30 mouse cellular contexts compared by ENCODE assay signal in the genomic region with DNA sequence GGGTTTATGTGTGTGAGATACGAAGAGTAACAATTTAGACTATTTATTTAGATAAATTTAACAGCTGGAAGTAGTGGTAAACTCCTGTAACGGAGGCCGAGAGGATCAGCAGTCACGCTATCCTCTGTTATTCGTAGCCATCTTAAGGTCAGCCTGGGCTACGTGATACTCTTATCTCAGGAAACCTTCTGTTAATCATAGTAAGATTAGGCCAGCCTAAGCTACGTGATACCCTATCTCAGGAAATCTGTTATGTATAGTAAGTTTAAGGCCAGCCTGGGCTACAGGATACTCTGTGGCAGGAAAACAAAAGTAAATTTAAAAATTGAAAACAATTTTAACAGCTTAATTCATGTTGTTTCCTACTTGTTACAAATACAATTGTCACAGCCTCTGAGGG. TPM values are rescaled to one million over a fixed set of nuclear protein-coding genes. Genes with fewer than 3 reads are reported as not detected.
"Had no signal": no experiment of that assay in that cellular context is flagged by ENCODE, and none has a peak within 500 bp of the region (broad histone marks: within the 10 kb centered on the region; RNA-seq: fewer than 3 reads in every experiment).

No protein-coding gene starts in this region.

- H3K9me3 ChIP-seq: embryonic facial prominence, embryonic 10.5 days; embryonic facial prominence, embryonic 12.5 days; embryonic facial prominence, embryonic 13.5 days; embryonic facial prominence, embryonic 15.5 days; forebrain, embryonic 10.5 days; forebrain, embryonic 12.5 days; forebrain, embryonic 13.5 days; forebrain, embryonic 15.5 days; heart, embryonic 10.5 days; heart, embryonic 12.5 days had no signal

- DNase-seq: cerebellum, postnatal 14 days; cerebellum, postnatal 25 days; cerebellum, postnatal 36 days; embryo, embryonic 11 days; forebrain, postnatal 0 days; gastrocnemius, adult 2 months; gastrocnemius, postnatal 10 days; gastrocnemius, postnatal 14 days; gastrocnemius, postnatal 25 days; gastrocnemius, postnatal 36 days; heart, adult 11 months; heart, adult 18-20 months; heart, adult 2 months had no signal

- H3K27me3 ChIP-seq: embryonic facial prominence, embryonic 12.5 days had no signal

- H3K9ac ChIP-seq: embryonic facial prominence, embryonic 12.5 days; embryonic facial prominence, embryonic 13.5 days; embryonic facial prominence, embryonic 15.5 days; forebrain, embryonic 12.5 days; forebrain, embryonic 13.5 days; forebrain, embryonic 15.5 days; forebrain, postnatal 0 days; heart, embryonic 12.5 days had no signal

- H3K27ac ChIP-seq: embryonic facial prominence, embryonic 10.5 days; embryonic facial prominence, embryonic 12.5 days; embryonic facial prominence, embryonic 13.5 days; embryonic facial prominence, embryonic 15.5 days; forebrain, embryonic 10.5 days; forebrain, embryonic 12.5 days; forebrain, embryonic 13.5 days; forebrain, embryonic 15.5 days; gastrocnemius, adult 2 months; heart, adult 2 months; heart, embryonic 10.5 days had no signal

- H3K4me3 ChIP-seq: embryonic facial prominence, embryonic 10.5 days; embryonic facial prominence, embryonic 12.5 days; embryonic facial prominence, embryonic 13.5 days; embryonic facial prominence, embryonic 15.5 days; erythroblast, embryonic 14.5 days; forebrain, embryonic 10.5 days; forebrain, embryonic 12.5 days; forebrain, embryonic 13.5 days; forebrain, embryonic 15.5 days; gastrocnemius, adult 2 months; heart, adult 2 months; heart, embryonic 10.5 days; heart, embryonic 12.5 days had no signal

- ATAC-seq: forebrain, embryonic 13.5 days; forebrain, embryonic 14.5 days; forebrain, embryonic 15.5 days; forebrain, embryonic 16.5 days; forebrain, postnatal 0 days had no signal

- H3K36me3 ChIP-seq: embryonic facial prominence, embryonic 10.5 days; embryonic facial prominence, embryonic 12.5 days; embryonic facial prominence, embryonic 13.5 days; embryonic facial prominence, embryonic 15.5 days; forebrain, embryonic 10.5 days; forebrain, embryonic 12.5 days; forebrain, embryonic 15.5 days; heart, embryonic 10.5 days; heart, embryonic 12.5 days had no signal

RNA-seq across cellular contexts. Expression of gene Hspa12a, which starts 2.5 kb away (rescaled TPM):
- total RNA-seq: common myeloid progenitor, adult 5-6 weeks had no signal
- polyA plus RNA-seq: erythroblast, embryonic 14.5 days had no signal

RNA-seq across cellular contexts. Expression of gene Eno4, which starts 2.7 kb away (rescaled TPM):
- total RNA-seq: common myeloid progenitor, adult 5-6 weeks; gastrocnemius, adult 18-20 months; gastrocnemius, adult 2 months; gastrocnemius, adult 8-10 months; gastrocnemius, postnatal 25 days; gastrocnemius, postnatal 36 days; granulocyte monocyte progenitor cell, adult 5-6 weeks; heart, adult 2 months had no signal
- polyA plus RNA-seq: erythroblast, embryonic 14.5 days had no signal
